Mouse (Mus musculus): ENCODE measurements around the gene Fancd2. TPM values are rescaled to one million over a fixed set of nuclear protein-coding genes. Genes with fewer than 3 reads are reported as not detected.

Fancd2 gene
- 2.2 TPM for polyA plus RNA-seq (2015; fragmentation: Illumina TruSeq; extraction: RNeasy Lipid Tissue Mini Kit (QIAGEN cat#74804); ENCODE audit: low read depth, low replicate concordance)

GRCm38 (mm10) chr6:113530932-113531839 lies at the start of gene Fancd2, which contains the start of gene Emc3:
Gene Fancd2, plus strand, starts transcription at chr6:113531682.
Gene Emc3, minus strand, starts transcription at chr6:113531652.

GRCm38 (mm10) chr6:113483100-113483615 lies 48.3 kb upstream of the Fancd2 start, which contains the start of gene Creld1:
Gene Creld1, plus strand, starts transcription at chr6:113483297.

GRCm38 (mm10) chr6:113501388-113502084 lies 29.9 kb upstream of the Fancd2 start, which contains the start of gene Prrt3:
Gene Prrt3, minus strand, starts transcription at chr6:113501931.

GRCm38 (mm10) chr6:113600543-113601139 lies 69.2 kb downstream of the Fancd2 start, which contains the start of gene Fancd2os:
Gene Fancd2os, minus strand, starts transcription at chr6:113600715.

GRCm38 (mm10) chr6:113604432-113605223 lies 73.1 kb downstream of the Fancd2 start, which contains the start of gene Brk1:
Gene Brk1, plus strand, starts transcription at chr6:113604772.

GRCm38 (mm10) chr6:113623941-113624751 lies 92.7 kb downstream of the Fancd2 start, which contains the start of gene Vhl:
Gene Vhl, plus strand, starts transcription at chr6:113623959.

GRCm38 (mm10) chr6:113638302-113639040 lies 107.0 kb downstream of the Fancd2 start, which contains the start of gene Irak2:
Gene Irak2, plus strand, starts transcription at chr6:113638467.

Other genes with a start within 250 kb of the Fancd2 start
- 68.6 TPM for gene Cpne9, start 249.4 kb upstream of the Fancd2 start, polyA plus RNA-seq (2015; fragmentation: Illumina TruSeq; extraction: RNeasy Lipid Tissue Mini Kit (QIAGEN cat#74804); ENCODE audit: low read depth, low replicate concordance)
- gene Brpf1, start 224.5 kb upstream of the Fancd2 start, polyA plus RNA-seq (2015; fragmentation: Illumina TruSeq; extraction: RNeasy Lipid Tissue Mini Kit (QIAGEN cat#74804); ENCODE audit: low read depth, low replicate concordance): 17.7 TPM
- 11.3 TPM for gene Ogg1, start 204.7 kb upstream of the Fancd2 start, polyA plus RNA-seq (2015; fragmentation: Illumina TruSeq; extraction: RNeasy Lipid Tissue Mini Kit (QIAGEN cat#74804); ENCODE audit: low read depth, low replicate concordance)
- gene Camk1, start 187.7 kb upstream of the Fancd2 start, polyA plus RNA-seq (2015; fragmentation: Illumina TruSeq; extraction: RNeasy Lipid Tissue Mini Kit (QIAGEN cat#74804); ENCODE audit: low read depth, low replicate concordance): 128 TPM
- gene Tada3, start 153.8 kb upstream of the Fancd2 start, polyA plus RNA-seq (2015; fragmentation: Illumina TruSeq; extraction: RNeasy Lipid Tissue Mini Kit (QIAGEN cat#74804); ENCODE audit: low read depth, low replicate concordance): 37.3 TPM
- 271 TPM for gene Arpc4, start 153.6 kb upstream of the Fancd2 start, polyA plus RNA-seq (2015; fragmentation: Illumina TruSeq; extraction: RNeasy Lipid Tissue Mini Kit (QIAGEN cat#74804); ENCODE audit: low read depth, low replicate concordance)
- gene Ttll3, start 142.4 kb upstream of the Fancd2 start, polyA plus RNA-seq (2015; fragmentation: Illumina TruSeq; extraction: RNeasy Lipid Tissue Mini Kit (QIAGEN cat#74804); ENCODE audit: low read depth, low replicate concordance): 15.3 TPM
- gene Rpusd3, start 112.3 kb upstream of the Fancd2 start, polyA plus RNA-seq (2015; fragmentation: Illumina TruSeq; extraction: RNeasy Lipid Tissue Mini Kit (QIAGEN cat#74804); ENCODE audit: low read depth, low replicate concordance): 15.5 TPM
- not detected for gene Cidec, start 95.9 kb upstream of the Fancd2 start, polyA plus RNA-seq (2015; fragmentation: Illumina TruSeq; extraction: RNeasy Lipid Tissue Mini Kit (QIAGEN cat#74804); ENCODE audit: low read depth, low replicate concordance)
- gene Jagn1, start 89.1 kb upstream of the Fancd2 start, polyA plus RNA-seq (2015; fragmentation: Illumina TruSeq; extraction: RNeasy Lipid Tissue Mini Kit (QIAGEN cat#74804); ENCODE audit: low read depth, low replicate concordance): 66.5 TPM
- gene Il17re, start 73.2 kb upstream of the Fancd2 start, polyA plus RNA-seq (2015; fragmentation: Illumina TruSeq; extraction: RNeasy Lipid Tissue Mini Kit (QIAGEN cat#74804); ENCODE audit: low read depth, low replicate concordance): not detected
- gene Il17rc, start 60.3 kb upstream of the Fancd2 start, polyA plus RNA-seq (2015; fragmentation: Illumina TruSeq; extraction: RNeasy Lipid Tissue Mini Kit (QIAGEN cat#74804); ENCODE audit: low read depth, low replicate concordance): 4.6 TPM
- 88.4 TPM for gene Creld1, start 48.4 kb upstream of the Fancd2 start, polyA plus RNA-seq (2015; fragmentation: Illumina TruSeq; extraction: RNeasy Lipid Tissue Mini Kit (QIAGEN cat#74804); ENCODE audit: low read depth, low replicate concordance)
- gene Prrt3, start 29.8 kb upstream of the Fancd2 start, polyA plus RNA-seq (2015; fragmentation: Illumina TruSeq; extraction: RNeasy Lipid Tissue Mini Kit (QIAGEN cat#74804); ENCODE audit: low read depth, low replicate concordance): 33.7 TPM
- gene Emc3, start within 50 bp of the Fancd2 start, polyA plus RNA-seq (2015; fragmentation: Illumina TruSeq; extraction: RNeasy Lipid Tissue Mini Kit (QIAGEN cat#74804); ENCODE audit: low read depth, low replicate concordance): 97.5 TPM
- gene Fancd2os, start 69.0 kb downstream of the Fancd2 start, polyA plus RNA-seq (2015; fragmentation: Illumina TruSeq; extraction: RNeasy Lipid Tissue Mini Kit (QIAGEN cat#74804); ENCODE audit: low read depth, low replicate concordance): not detected
- gene Brk1, start 73.1 kb downstream of the Fancd2 start, polyA plus RNA-seq (2015; fragmentation: Illumina TruSeq; extraction: RNeasy Lipid Tissue Mini Kit (QIAGEN cat#74804); ENCODE audit: low read depth, low replicate concordance): 365 TPM
- gene Vhl, start 92.3 kb downstream of the Fancd2 start, polyA plus RNA-seq (2015; fragmentation: Illumina TruSeq; extraction: RNeasy Lipid Tissue Mini Kit (QIAGEN cat#74804); ENCODE audit: low read depth, low replicate concordance): 48.7 TPM
- gene Irak2, start 106.8 kb downstream of the Fancd2 start, polyA plus RNA-seq (2015; fragmentation: Illumina TruSeq; extraction: RNeasy Lipid Tissue Mini Kit (QIAGEN cat#74804); ENCODE audit: low read depth, low replicate concordance): 15.4 TPM
- 39.0 TPM for gene Tatdn2, start 165.4 kb downstream of the Fancd2 start, polyA plus RNA-seq (2015; fragmentation: Illumina TruSeq; extraction: RNeasy Lipid Tissue Mini Kit (QIAGEN cat#74804); ENCODE audit: low read depth, low replicate concordance)
- gene Ghrl, start 188.2 kb downstream of the Fancd2 start, polyA plus RNA-seq (2015; fragmentation: Illumina TruSeq; extraction: RNeasy Lipid Tissue Mini Kit (QIAGEN cat#74804); ENCODE audit: low read depth, low replicate concordance): not detected
- gene Sec13, start 209.1 kb downstream of the Fancd2 start, polyA plus RNA-seq (2015; fragmentation: Illumina TruSeq; extraction: RNeasy Lipid Tissue Mini Kit (QIAGEN cat#74804); ENCODE audit: low read depth, low replicate concordance): 112 TPM

Measured in brain, adult 10 weeks (tissue).